Mouse (Mus musculus) ES-E14 (cell line): ENCODE data around the gene Lamtor2.

Experiments
- HCFC1 ChIP-seq: IDR thresholded peaks from 2 replicates; pipeline ENCODE4 v1.6.1; 2012; ENCODE audit warnings: low read length, inconsistent platforms, borderline replicate concordance; ENCODE audit not compliant: insufficient read depth
- MAFK ChIP-seq: IDR thresholded peaks from 2 replicates; pipeline ENCODE4 v1.6.1; 2014; ENCODE audit warnings: mild to moderate bottlenecking, low read depth, low read length, inconsistent platforms; ENCODE audit not compliant: insufficient read depth

GRCm38 (mm10) chr3:88579454-88580117, 26.7 kb upstream of the Lamtor2 start:
- TF ChIP-seq MAFK (no peak), HCFC1 (peak; percentile 99)
